Mouse (Mus musculus) midbrain, embryonic 10.5 days (tissue): ENCODE data around the gene Ilf2. TPM values are rescaled to one million over a fixed set of nuclear protein-coding genes. Genes with fewer than 3 reads are reported as not detected.

Experiments
- DNase-seq: peaks from one replicate; pipeline ENCODE4 v3.0.0-alpha.2; 2017; ENCODE audit warnings: low spot score
- H3K27ac ChIP-seq: fragments of 300-500 bp; sonication (generic); replicated peaks from 2 replicates; pipeline ENCODE4 v1.5.1; 2016; ENCODE audit warnings: mild to moderate bottlenecking
- H3K27me3 ChIP-seq: fragments of 300-500 bp; sonication (generic); 2 replicates; pipeline ENCODE4 v1.6.1; 2016; ENCODE audit warnings: low read depth, mild to moderate bottlenecking; ENCODE audit not compliant: poor library complexity, severe bottlenecking
- H3K36me3 ChIP-seq: fragments of 300-500 bp; sonication (generic); 2 replicates; pipeline ENCODE4 v1.6.1; 2016; ENCODE audit warnings: mild to moderate bottlenecking, moderate library complexity
- H3K4me1 ChIP-seq: fragments of 300-500 bp; sonication (generic); 2 replicates; pipeline ENCODE4 v1.6.1; 2016
- H3K4me3 ChIP-seq: fragments of 300-500 bp; sonication (generic); 2 replicates; pipeline ENCODE4 v1.5.1; 2016; ENCODE audit warnings: mild to moderate bottlenecking, moderate library complexity
- H3K9me3 ChIP-seq: fragments of 300-500 bp; sonication (generic); replicated peaks from 2 replicates; pipeline ENCODE4 v1.6.1; 2016; ENCODE audit warnings: mild to moderate bottlenecking
- WGBS: fragments of 180-500 bp; shearing (Covaris S2); methylation state at CpG from one replicate; pipeline ENCODE4 v1.1.7; 2016; 5-methylcytosine and 5-hydroxymethylcytosine counted together
- polyA plus RNA-seq: library from polyadenylated mRNA; unstranded; fragments of >200 nt; fragmentation: Nextera tagmentation; extraction: Ambion mirVana; gene quantifications from 2 replicates; pipeline ENCODE4 v1.2.1, GENCODE M21; 2016

Ilf2 gene
- polyA plus RNA-seq, 1 experiment from 2014 or later: 343 TPM

DNA sequence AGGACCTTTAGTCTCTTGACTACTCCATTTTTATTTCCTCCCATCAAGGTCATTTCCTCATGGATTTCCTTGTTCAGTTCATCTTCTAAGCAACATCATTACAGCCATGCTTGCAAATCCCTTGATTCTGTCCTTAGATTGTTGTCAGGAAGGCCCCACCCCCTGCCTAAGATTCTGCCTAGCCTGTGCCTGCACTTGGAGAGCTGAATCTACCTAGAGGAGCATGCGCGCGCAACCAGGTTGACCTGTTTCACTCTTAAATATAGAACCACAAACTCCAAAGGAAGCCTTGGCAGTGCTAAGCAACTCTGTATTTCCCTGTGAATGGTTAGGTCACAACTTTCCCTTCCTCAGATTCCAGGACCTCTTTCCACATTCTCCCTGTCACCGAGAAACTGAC lies 41.8 kb downstream of the Ilf2 start:
- no peak for DNase-seq
- no peaks in the 10 kb centered on the region for H3K9me3 ChIP-seq
- WGBS: 87% methylated on average over 4 of the region's 4 CpGs
- no peaks in the 10 kb centered on the region for H3K36me3 ChIP-seq
- peaks cover 37% of the 10 kb centered on the region for H3K27me3 ChIP-seq
- peaks cover 23% of the 10 kb centered on the region for H3K4me1 ChIP-seq
- no peak overlapping the region for H3K4me3 ChIP-seq
- no peak overlapping the region for H3K27ac ChIP-seq

DNA sequence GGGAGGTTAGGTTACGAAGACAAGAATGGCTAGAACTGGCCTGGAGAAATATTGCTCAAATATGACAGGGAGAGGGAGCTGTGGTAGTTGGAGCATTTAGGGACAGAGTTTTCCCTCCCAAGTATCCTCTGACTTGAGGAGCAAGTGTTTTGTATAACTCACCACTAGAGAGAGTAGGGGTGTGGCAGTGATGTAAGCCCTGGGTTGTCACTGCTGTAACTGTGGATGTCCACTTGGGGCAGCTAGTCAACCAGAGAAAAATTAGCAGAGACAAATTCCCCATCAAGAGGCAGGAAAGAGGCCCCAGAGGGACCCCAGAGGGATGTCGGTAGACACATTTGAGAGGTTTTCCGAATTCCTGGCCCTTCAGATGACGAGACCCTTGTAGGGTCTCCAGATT lies 49.5 kb downstream of the Ilf2 start:
- Histone ChIP-seq H3K36me3 (no peaks in the 10 kb centered on the region), H3K27me3 (no peaks in the 10 kb centered on the region), H3K9me3 (no peaks in the 10 kb centered on the region), H3K4me1 (no peaks in the 10 kb centered on the region), H3K27ac (no peak overlapping the region), H3K4me3 (no peak overlapping the region)
- DNase-seq: no peak
- WGBS: 66% methylated on average over 4 of the region's 4 CpGs

DNA sequence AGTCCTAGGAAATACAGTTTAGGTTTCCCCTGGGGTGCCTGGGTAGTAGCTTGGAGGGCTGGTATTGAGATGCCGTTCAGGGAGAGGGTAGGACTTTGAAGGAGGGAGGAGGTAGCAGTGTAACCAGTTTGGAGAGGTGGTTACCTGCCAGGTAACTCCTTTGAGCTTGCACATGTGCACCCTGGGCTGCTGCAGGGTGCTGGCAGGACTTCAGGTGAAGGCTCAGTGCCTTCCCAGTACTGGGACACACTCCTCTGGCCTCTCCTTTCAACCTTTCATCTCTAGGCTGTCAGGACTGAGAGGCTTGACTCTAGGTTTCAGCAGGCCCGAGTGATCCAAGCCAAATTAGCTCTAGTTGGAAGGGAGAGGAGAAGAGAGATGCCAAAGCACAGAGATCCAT lies 50.1 kb downstream of the Ilf2 start:
- Histone ChIP-seq H3K27me3 (no peaks in the 10 kb centered on the region), H3K4me3 (no peak overlapping the region), H3K27ac (no peak overlapping the region), H3K4me1 (no peaks in the 10 kb centered on the region), H3K9me3 (no peaks in the 10 kb centered on the region), H3K36me3 (no peaks in the 10 kb centered on the region)
- 75% methylated on average over 2 of the region's 2 CpGs for WGBS
- no peak for DNase-seq

DNA sequence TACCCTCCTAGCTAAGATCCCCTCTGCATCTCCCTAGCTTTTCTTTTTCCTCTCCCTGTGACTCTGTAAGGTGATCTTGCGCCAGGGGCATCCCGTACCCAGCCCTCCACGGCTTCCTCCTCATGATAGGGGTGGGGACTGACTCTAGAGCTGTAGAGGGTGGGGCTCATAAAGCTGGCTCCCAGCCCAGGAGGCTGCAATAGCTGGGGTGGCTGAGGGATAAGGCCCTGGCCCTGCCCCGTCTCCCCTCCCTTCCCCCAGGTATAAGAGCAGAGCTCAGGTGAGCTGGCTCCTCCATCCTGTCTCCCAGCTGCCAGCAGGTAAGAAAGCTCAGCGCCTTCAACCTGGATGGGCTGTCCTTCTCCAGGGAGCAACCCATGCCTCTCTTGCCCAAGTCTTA lies 50.7 kb downstream of the Ilf2 start, which contains the start of gene S100a14:
Gene S100a14 (plus strand): TSS at position 277 of the 400 bp plus-strand sequence.
- H3K4me3 ChIP-seq: no peak within 1 kb of the TSS
- no peak for DNase-seq
- H3K36me3 ChIP-seq: no peaks in the 10 kb centered on the region
- WGBS: 86% methylated on average over 5 of the region's 5 CpGs
- no peaks in the 10 kb centered on the region for H3K9me3 ChIP-seq
- no peak within 1 kb of the TSS for H3K27ac ChIP-seq
- no peaks in the 10 kb centered on the region for H3K4me1 ChIP-seq
- no peaks in the 10 kb centered on the region for H3K27me3 ChIP-seq

DNA sequence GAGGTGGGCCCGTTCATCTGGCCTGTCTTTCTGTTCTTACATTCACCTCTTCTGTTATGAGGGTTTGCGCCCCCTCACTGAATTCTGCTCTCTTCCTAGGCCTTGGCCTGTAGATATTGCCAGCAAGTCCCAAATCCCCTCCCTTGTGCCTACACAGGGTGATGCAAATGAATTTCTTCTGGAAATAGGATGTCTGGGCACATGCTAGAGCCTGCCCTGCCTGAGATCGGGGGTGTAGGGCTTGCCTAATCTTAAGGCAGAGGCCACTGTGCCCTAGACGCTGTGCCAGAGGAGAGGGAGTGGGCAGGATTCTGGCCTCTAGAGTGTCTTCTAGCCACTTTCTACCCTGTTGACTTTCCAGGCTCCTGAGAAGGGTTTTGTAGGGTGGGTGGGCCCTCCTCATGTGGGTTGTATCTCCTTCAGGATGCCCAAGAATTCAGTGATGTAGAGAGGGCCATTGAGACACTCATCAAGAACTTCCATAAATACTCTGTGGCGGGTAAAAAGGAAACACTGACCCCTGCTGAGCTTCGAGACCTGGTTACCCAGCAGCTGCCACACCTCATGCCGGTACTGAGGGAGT lies 51.5 kb downstream of the Ilf2 start:
- no peaks in the 10 kb centered on the region for H3K4me1 ChIP-seq
- no peak for DNase-seq
- no peaks in the 10 kb centered on the region for H3K36me3 ChIP-seq
- H3K9me3 ChIP-seq: no peaks in the 10 kb centered on the region
- H3K27ac ChIP-seq: no peak overlapping the region
- no peaks in the 10 kb centered on the region for H3K27me3 ChIP-seq
- WGBS: 85% methylated on average over 7 of the region's 7 CpGs
- H3K4me3 ChIP-seq: no peak overlapping the region

DNA sequence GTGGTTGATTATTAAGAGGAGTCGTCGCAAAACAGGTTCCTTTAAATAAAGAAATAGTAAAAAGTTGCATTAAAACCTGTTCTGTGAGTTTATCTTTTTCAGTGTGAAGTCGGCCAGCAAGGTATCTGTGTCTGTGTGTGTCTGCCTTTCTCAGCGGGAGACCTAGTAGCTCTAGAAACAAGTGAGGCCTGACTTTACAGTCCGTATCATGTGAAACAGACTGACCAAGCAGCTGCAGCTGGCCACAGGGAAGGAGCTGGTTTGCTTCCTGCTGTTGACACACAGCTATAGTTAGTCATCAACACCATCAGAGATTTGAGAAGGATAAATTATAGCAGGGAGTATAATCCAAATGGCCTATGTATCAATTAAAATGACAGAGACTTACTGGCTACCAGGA lies 55.8 kb downstream of the Ilf2 start:
- H3K4me1 ChIP-seq: no peaks in the 10 kb centered on the region
- H3K27ac ChIP-seq: no peak overlapping the region
- H3K9me3 ChIP-seq: no peaks in the 10 kb centered on the region
- WGBS: 76% methylated on average over 5 of the region's 5 CpGs
- no peak overlapping the region for H3K4me3 ChIP-seq
- no peaks in the 10 kb centered on the region for H3K36me3 ChIP-seq
- H3K27me3 ChIP-seq: no peaks in the 10 kb centered on the region
- no peak for DNase-seq

DNA sequence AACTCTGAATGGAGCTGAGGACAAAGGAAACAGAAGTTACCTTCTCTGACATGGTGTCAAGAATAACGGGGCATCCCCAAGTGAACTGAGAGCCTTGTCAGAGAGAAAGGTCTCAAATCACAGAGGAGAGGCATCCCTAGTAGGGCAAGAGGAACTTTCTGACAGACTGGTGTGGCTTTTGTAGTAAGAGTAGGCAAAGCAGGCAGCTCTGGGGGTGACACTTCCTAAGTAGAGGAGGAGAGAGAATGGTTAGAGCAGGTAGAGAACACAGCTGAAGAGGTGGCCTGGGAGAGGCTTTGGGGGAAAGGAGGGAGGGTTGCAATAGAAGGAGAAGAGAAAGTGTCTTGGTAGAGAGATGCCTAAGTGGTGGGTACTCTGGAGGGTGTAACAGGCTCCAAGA lies 59.5 kb downstream of the Ilf2 start:
- no peak for DNase-seq
- Histone ChIP-seq H3K4me1 (no peaks in the 10 kb centered on the region), H3K36me3 (no peaks in the 10 kb centered on the region), H3K9me3 (no peaks in the 10 kb centered on the region), H3K4me3 (no peak overlapping the region), H3K27me3 (no peaks in the 10 kb centered on the region), H3K27ac (no peak overlapping the region)
- WGBS: 81% methylated on average over 1 of the region's 1 CpGs

DNA sequence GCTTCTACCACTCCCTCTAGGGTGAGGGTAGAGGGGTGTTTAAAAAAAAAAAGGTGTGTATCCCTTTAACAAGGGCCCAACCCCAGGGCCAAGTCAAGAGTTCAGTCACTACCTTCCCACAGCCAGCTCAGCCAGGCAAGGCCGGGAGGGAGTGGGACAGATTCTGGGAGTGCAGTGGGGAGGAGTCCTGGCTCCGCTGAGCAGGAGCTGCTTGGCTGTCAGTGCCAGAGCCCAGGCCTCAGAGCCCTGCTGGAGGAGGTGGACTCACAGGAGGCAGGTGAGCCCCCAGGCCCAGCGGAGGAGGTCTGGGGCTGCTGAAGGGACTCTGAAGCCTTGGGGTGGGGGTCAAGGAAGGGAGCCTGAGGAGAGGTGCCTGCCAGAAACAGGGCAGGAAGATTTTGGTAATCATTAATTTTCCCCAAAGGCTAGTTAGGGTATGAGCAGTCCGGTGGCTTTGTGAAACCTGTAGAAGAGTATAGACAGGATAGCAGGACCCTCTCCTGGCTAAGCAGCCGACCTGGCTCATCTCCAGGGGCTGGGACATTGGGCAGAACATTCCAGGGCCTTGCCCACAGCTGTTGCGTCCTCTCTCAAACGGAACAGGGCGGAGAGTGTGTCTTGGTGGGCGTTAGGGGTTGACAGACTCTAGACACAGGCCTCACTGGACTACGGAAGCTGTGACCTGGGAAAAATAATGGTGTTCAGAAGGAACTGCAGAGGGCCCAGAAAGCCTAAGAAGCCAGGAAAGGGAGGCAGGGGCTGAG lies 61.4 kb downstream of the Ilf2 start, which contains the start of gene S100a16:
Gene S100a16 (plus strand): TSS at position 114 of the 764 bp plus-strand sequence.
- Histone ChIP-seq H3K36me3 (no peaks in the 10 kb centered on the region), H3K4me3 (no peak within 1 kb of the TSS), H3K4me1 (peaks cover 17% of the 10 kb centered on the region), H3K9me3 (no peaks in the 10 kb centered on the region), H3K27ac (no peak within 1 kb of the TSS), H3K27me3 (no peaks in the 10 kb centered on the region)
- DNase-seq: no peak
- WGBS: 45% methylated on average over 10 of the region's 10 CpGs

DNA sequence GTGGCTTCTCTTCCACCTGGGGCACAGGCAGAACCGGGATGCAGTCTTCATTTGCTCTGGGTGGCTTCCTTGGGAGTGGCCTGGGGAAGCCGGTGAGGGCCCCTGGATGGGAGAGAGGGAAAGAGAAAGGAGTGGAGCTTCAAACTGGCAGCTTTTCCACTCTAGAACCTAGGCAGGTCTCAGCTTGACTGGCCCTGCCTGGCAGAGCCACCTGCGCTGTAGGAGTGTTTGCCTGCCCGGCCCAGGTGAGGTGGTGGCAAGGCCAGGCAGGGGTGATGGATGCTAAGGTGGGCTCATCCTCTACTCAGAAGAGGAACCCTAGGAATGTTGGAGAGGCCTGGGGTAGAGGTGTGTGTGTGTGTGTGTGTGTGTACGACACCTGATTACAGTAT lies 62.0 kb downstream of the Ilf2 start:
- H3K27ac ChIP-seq: no peak overlapping the region
- H3K36me3 ChIP-seq: no peaks in the 10 kb centered on the region
- no peak overlapping the region for H3K4me3 ChIP-seq
- no peak for DNase-seq
- no peaks in the 10 kb centered on the region for H3K27me3 ChIP-seq
- H3K4me1 ChIP-seq: peaks cover 21% of the 10 kb centered on the region
- no peaks in the 10 kb centered on the region for H3K9me3 ChIP-seq
- WGBS: 80% methylated on average over 5 of the region's 5 CpGs

Other genes starting within 250 kb of the Ilf2 start
- gene Jtb, start 244.5 kb upstream of the Ilf2 start, polyA plus RNA-seq: 93.6 and 96.3 TPM in 2 replicates
- gene Creb3l4, start 232.6 kb upstream of the Ilf2 start, polyA plus RNA-seq: 4.6 and 4.9 TPM in 2 replicates
- gene Slc39a1, start 228.0 kb upstream of the Ilf2 start, polyA plus RNA-seq: 69.6 and 81.8 TPM in 2 replicates
- 18.5 and 20.9 TPM in 2 replicates for gene Crtc2, start 222.0 kb upstream of the Ilf2 start, polyA plus RNA-seq
- gene Dennd4b, start 210.9 kb upstream of the Ilf2 start, polyA plus RNA-seq: 6.9 and 7.0 TPM in 2 replicates
- gene Gatad2b, start 182.9 kb upstream of the Ilf2 start, polyA plus RNA-seq: 13.6 and 14.1 TPM in 2 replicates
- 16.4 and 20.1 TPM in 2 replicates for gene Slc27a3, start 86.2 kb upstream of the Ilf2 start, polyA plus RNA-seq
- gene Ints3, start 42.5 kb upstream of the Ilf2 start, polyA plus RNA-seq: 36.2 and 36.9 TPM in 2 replicates
- gene Npr1, start 10.3 kb upstream of the Ilf2 start, polyA plus RNA-seq: 2.9 and 3.3 TPM in 2 replicates
- 65.5 and 75.1 TPM in 2 replicates for gene Snapin, start 14.9 kb downstream of the Ilf2 start, polyA plus RNA-seq
- 193 and 205 TPM in 2 replicates for gene Chtop, start 33.4 kb downstream of the Ilf2 start, polyA plus RNA-seq
- 5.4 and 7.2 TPM in 2 replicates for gene S100a1, start 38.3 kb downstream of the Ilf2 start, polyA plus RNA-seq
- 9.3 and 9.5 TPM in 2 replicates for gene S100a13, start 38.3 kb downstream of the Ilf2 start, polyA plus RNA-seq
- gene S100a14, start 50.7 kb downstream of the Ilf2 start, polyA plus RNA-seq: not detected in 2 replicates
- 30.8 and 35.3 TPM in 2 replicates for gene S100a16, start 61.1 kb downstream of the Ilf2 start, polyA plus RNA-seq
- not detected in 2 replicates for gene S100a3, start 84.5 kb downstream of the Ilf2 start, polyA plus RNA-seq
- not detected in 2 replicates for gene S100a2, start 114.1 kb downstream of the Ilf2 start, polyA plus RNA-seq
- gene Gm42674, start 125.8 kb downstream of the Ilf2 start, polyA plus RNA-seq: not detected in 2 replicates
- 0.35 and 0.81 TPM in 2 replicates for gene S100a4, start 127.6 kb downstream of the Ilf2 start, polyA plus RNA-seq
- not detected in 2 replicates for gene S100a5, start 132.4 kb downstream of the Ilf2 start, polyA plus RNA-seq
- 14.0 and 23.4 TPM in 2 replicates for gene S100a6, start 136.8 kb downstream of the Ilf2 start, polyA plus RNA-seq
- gene S100a7a, start 177.9 kb downstream of the Ilf2 start, polyA plus RNA-seq: 0.15 TPM in 1 of 2 replicates, not detected in the other
- gene S100a8, start 192.9 kb downstream of the Ilf2 start, polyA plus RNA-seq: 2.3 TPM in 1 of 2 replicates, not detected in the other
- gene S100a9, start 219.6 kb downstream of the Ilf2 start, polyA plus RNA-seq: 0.48 TPM in 1 of 2 replicates, not detected in the other